Mouse (Mus musculus) left cerebral cortex, adult 2 months (tissue): ENCODE measurements at regions not wholly inside any gene's neighbourhood (a gene's known extent, or its start where the extent isn't known, plus 50 kb on each side); places are given as distances from the start of the nearest gene placed in this dataset.

Experiments used
- DNase-seq, 2 experiments: peaks; one replicate each; pipeline ENCODE4 v3.0.0; 2021 to 2022; ENCODE audit warnings: low spot score in 2 of 2, mixed read lengths in 1 of 2; ENCODE audit errors: extremely low spot score in 1 of 2
- H3K27ac ChIP-seq: fragments of 200-600 bp; 2 replicates; pipeline ENCODE4 v1.8.1; 2022
- H3K4me3 ChIP-seq: fragments of 200-600 bp; 2 replicates; pipeline ENCODE4 v1.8.1; 2022
- CTCF ChIP-seq: fragments of 200-600 bp; IDR thresholded peaks from 2 replicates; pipeline ENCODE4 v1.8.1; 2022; ENCODE audit warnings: antibody characterized with exemption, mild to moderate bottlenecking, moderate library complexity
- intact Hi-C: fragments of 180-260 bp; cut with DNase I; formaldehyde crosslinking; loops from one replicate; pipeline ENCODE4 v1.15.1; 2025

GRCm38 (mm10) chr2:30723059-30723587 is 80.3 kb downstream of the 1700001O22Rik start:
- TF ChIP-seq CTCF, result no peak
- peak overlapping the region; percentile 100 for H3K27ac ChIP-seq
- DNase-seq, result no peak
- intact Hi-C loops, result loop anchor here (5.0 kb wide), 1 partner anchor 69 kb away; no protein-coding TSS in a partner anchor
- H3K4me3 ChIP-seq, result no peak overlapping the region

- Histone ChIP-seq H3K4me3 (no peak overlapping the region), H3K27ac (peak overlapping the region; percentile 100)
- peak in 1 of 2 experiments; percentile 23 for DNase-seq
- intact Hi-C loops, result loop anchor here (5.0 kb wide), 1 partner anchor 70 kb away; no protein-coding TSS in a partner anchor
- no peak for TF ChIP-seq CTCF
Measured at GRCm38 (mm10) chr2:30722263-30723050, 81.0 kb downstream of the 1700001O22Rik start.

GRCm38 (mm10) chr2:30721473-30722262 is 81.8 kb downstream of the 1700001O22Rik start:
- intact Hi-C loops, result loop anchor here (5.0 kb wide), 1 partner anchor 71 kb away; no protein-coding TSS in a partner anchor
- TF ChIP-seq CTCF, result no peak
- Histone ChIP-seq H3K27ac (peak overlapping the region; percentile 100), H3K4me3 (no peak overlapping the region)
- peak; percentile 56 to 64 for DNase-seq

GRCm38 (mm10) chr2:30721048-30721461 is 82.4 kb downstream of the 1700001O22Rik start:
- no peak overlapping the region for H3K4me3 ChIP-seq
- no peak for TF ChIP-seq CTCF
- peak overlapping the region; percentile 100 for H3K27ac ChIP-seq
- intact Hi-C loops, result loop anchor here (5.0 kb wide), 1 partner anchor 71 kb away; no protein-coding TSS in a partner anchor
- no peak for DNase-seq

- intact Hi-C loops, result loop anchor here (5.0 kb wide), 1 partner anchor 72 kb away; no protein-coding TSS in a partner anchor
- peak overlapping the region; percentile 100 for H3K27ac ChIP-seq
- DNase-seq, result peak in 1 of 2 experiments; percentile 15
- TF ChIP-seq CTCF, result no peak
- no peak overlapping the region for H3K4me3 ChIP-seq
Measured at GRCm38 (mm10) chr2:30720291-30720690, 83.2 kb downstream of the 1700001O22Rik start.

- intact Hi-C loops, result loop anchor here (1.0 to 5.0 kb wide), 4 partner anchors 54 to 249 kb away; no protein-coding TSS in a partner anchor
- H3K4me3 ChIP-seq, result peak overlapping the region; percentile 24; the same call in 1 of the 2 replicates
- H3K27ac ChIP-seq, result peak overlapping the region; percentile 100
- no peak for TF ChIP-seq CTCF
- DNase-seq, result no peak
Measured at GRCm38 (mm10) chr2:30719611-30720290, 83.7 kb downstream of the 1700001O22Rik start.

- DNase-seq, result peak; percentile 82 to 85
- intact Hi-C loops, result loop anchor here (1.0 to 2.0 kb wide), 5 partner anchors 11 to 248 kb away; no protein-coding TSS in a partner anchor
- H3K4me3 ChIP-seq, result peak overlapping the region; percentile 50
- no peak for TF ChIP-seq CTCF
- H3K27ac ChIP-seq, result peak overlapping the region; percentile 100
Measured at GRCm38 (mm10) chr2:30718741-30719381, 84.6 kb downstream of the 1700001O22Rik start.

GRCm38 (mm10) chr2:30718329-30718675 is 85.2 kb downstream of the 1700001O22Rik start:
- DNase-seq, result peak; percentile 88
- intact Hi-C loops, result loop anchor here (1.0 to 2.0 kb wide), 4 partner anchors 10 to 248 kb away; no protein-coding TSS in a partner anchor
- no peak; the same call in 1 of the 2 replicates for TF ChIP-seq CTCF
- Histone ChIP-seq H3K4me3 (peak overlapping the region; percentile 50), H3K27ac (peak overlapping the region; percentile 100)

- TF ChIP-seq CTCF, result no peak
- no peak overlapping the region for H3K4me3 ChIP-seq
- intact Hi-C loops, result loop anchor here (1.0 to 2.0 kb wide), 4 partner anchors 9 to 247 kb away; no protein-coding TSS in a partner anchor
- peak overlapping the region; percentile 100 for H3K27ac ChIP-seq
- DNase-seq, result peak in 1 of 2 experiments; percentile 54
Measured at GRCm38 (mm10) chr2:30717566-30718328, 85.7 kb downstream of the 1700001O22Rik start.
